Mouse (Mus musculus): ENCODE data around the gene Tenm3. TPM values are rescaled to one million over a fixed set of nuclear protein-coding genes. Genes with fewer than 3 reads are reported as not detected.

Gene Tenm3
- 14.3 and 18.2 TPM in 2 replicates for polyA plus RNA-seq (2014; fragmentation: Nextera tagmentation; extraction: Ambion mirVana)

DNA sequence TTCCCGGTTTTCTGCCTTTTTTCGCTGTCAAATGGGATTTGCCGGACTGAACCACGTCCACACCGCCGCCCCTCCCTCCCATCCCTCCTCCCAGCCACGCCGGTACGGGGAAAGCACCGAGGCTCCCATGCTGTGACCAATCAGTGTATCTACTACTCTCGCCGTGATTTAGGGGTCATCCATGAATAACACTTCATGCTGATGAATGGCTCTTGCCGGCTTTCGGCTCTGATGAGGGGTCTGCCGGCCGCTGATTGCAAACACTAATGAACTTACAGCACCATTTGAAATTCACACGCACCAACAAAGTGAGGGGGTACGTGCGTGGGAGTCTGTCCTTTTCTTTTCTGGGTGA is at the start of gene Tenm3:
Tenm3 (minus strand) TSS at position 21 of the 355 bp plus-strand sequence.
- Histone ChIP-seq H3K4me1 (ENCODE audit: control insufficient read depth, insufficient read depth, low read length) (peaks cover 8% of the 10 kb centered on the region; the same call in 1 of the 2 replicates), H3K27ac (ENCODE audit: low read depth, low read length) (peak within 1 kb of the TSS; percentile 62), H3K36me3 (ENCODE audit: control insufficient read depth, insufficient read depth, low read length) (no peaks in the 10 kb centered on the region), H3K9ac (ENCODE audit: low read depth, low read length) (peak within 1 kb of the TSS; percentile 77), H3K27me3 (ENCODE audit: control insufficient read depth, insufficient read depth, low read length) (peaks cover 26% of the 10 kb centered on the region), H3K4me2 (peak within 1 kb of the TSS; percentile 95), H3K9me3 (replicated peaks; ENCODE audit: control insufficient read depth, low read length) (no peaks in the 10 kb centered on the region), H3K4me3 (ENCODE audit: low read depth, low read length) (peak within 1 kb of the TSS; percentile 82)
- under 1% methylated on average over 19 of the region's 19 CpGs for WGBS (ENCODE audit: insufficient replicate concordance)
- no peak for ATAC-seq (replicated peaks; ENCODE audit: insufficient number of reproducible peaks, low FRiP score, low TSS enrichment)

DNA sequence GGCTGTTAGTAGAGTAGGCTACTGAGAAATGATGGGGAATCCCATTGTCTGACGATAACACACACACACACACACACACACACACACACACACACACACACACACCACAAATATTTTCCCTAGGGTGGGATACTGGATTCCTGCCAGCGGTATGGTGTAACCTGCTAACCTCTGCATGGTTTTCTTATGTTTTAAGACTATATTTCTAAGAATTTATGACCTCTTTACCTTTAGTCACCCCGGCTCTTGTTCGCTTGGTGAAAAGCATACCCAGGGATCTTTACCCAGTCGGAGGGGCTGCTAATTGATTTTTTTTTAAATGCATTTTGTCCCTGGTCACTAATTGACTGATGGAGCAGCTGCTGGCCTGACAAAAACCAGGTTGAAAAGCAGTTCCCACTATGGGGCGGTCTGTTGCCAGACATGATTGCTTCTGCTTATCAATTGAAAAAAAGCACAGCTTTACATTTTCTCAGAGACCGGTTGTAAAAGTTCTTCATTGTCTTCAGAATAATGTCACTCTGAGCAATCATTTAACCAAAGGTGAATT is 46.5 kb upstream of the Tenm3 start:
- H3K9ac ChIP-seq (ENCODE audit: low read depth, low read length) = no peak overlapping the region
- no peaks in the 10 kb centered on the region for H3K4me1 ChIP-seq (ENCODE audit: control insufficient read depth, insufficient read depth, low read length)
- H3K36me3 ChIP-seq (ENCODE audit: control insufficient read depth, insufficient read depth, low read length) = no peaks in the 10 kb centered on the region
- no peaks in the 10 kb centered on the region for H3K27me3 ChIP-seq (ENCODE audit: control insufficient read depth, insufficient read depth, low read length)
- no peak for ATAC-seq (replicated peaks; ENCODE audit: insufficient number of reproducible peaks, low FRiP score, low TSS enrichment)
- 55% methylated on average over 7 of the region's 7 CpGs for WGBS (ENCODE audit: insufficient replicate concordance)
- H3K4me2 ChIP-seq = no peak overlapping the region
- H3K4me3 ChIP-seq (ENCODE audit: low read depth, low read length) = no peak overlapping the region
- no peaks in the 10 kb centered on the region for H3K9me3 ChIP-seq (replicated peaks; ENCODE audit: control insufficient read depth, low read length)
- H3K27ac ChIP-seq (ENCODE audit: low read depth, low read length) = no peak overlapping the region

DNA sequence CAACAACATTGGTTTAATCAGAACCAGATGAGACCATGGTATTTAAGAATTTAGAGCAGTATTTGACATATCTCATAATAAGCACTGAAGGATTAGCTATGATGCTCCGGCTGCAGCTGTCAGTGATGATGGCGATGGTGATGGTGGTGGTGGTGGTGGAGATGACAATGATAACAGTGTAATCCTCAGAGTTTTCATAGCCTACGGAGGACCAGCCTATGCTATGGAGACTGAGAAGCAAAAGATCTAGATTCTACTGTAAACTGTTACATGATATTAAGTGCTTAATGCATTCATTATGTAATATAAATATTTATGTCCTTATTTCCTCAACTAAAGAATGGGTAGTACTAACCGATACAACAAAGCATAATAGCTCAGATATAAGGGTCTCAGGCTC is 40.5 kb upstream of the Tenm3 start:
- Histone ChIP-seq H3K4me2 (no peak overlapping the region), H3K9ac (ENCODE audit: low read depth, low read length) (no peak overlapping the region), H3K27me3 (ENCODE audit: control insufficient read depth, insufficient read depth, low read length) (no peaks in the 10 kb centered on the region), H3K27ac (ENCODE audit: low read depth, low read length) (no peak overlapping the region), H3K36me3 (ENCODE audit: control insufficient read depth, insufficient read depth, low read length) (no peaks in the 10 kb centered on the region), H3K9me3 (replicated peaks; ENCODE audit: control insufficient read depth, low read length) (no peaks in the 10 kb centered on the region), H3K4me1 (ENCODE audit: control insufficient read depth, insufficient read depth, low read length) (no peaks in the 10 kb centered on the region), H3K4me3 (ENCODE audit: low read depth, low read length) (no peak overlapping the region)
- no peak for ATAC-seq (replicated peaks; ENCODE audit: insufficient number of reproducible peaks, low FRiP score, low TSS enrichment)
- 86% methylated on average over 4 of the region's 4 CpGs for WGBS (ENCODE audit: insufficient replicate concordance)

DNA sequence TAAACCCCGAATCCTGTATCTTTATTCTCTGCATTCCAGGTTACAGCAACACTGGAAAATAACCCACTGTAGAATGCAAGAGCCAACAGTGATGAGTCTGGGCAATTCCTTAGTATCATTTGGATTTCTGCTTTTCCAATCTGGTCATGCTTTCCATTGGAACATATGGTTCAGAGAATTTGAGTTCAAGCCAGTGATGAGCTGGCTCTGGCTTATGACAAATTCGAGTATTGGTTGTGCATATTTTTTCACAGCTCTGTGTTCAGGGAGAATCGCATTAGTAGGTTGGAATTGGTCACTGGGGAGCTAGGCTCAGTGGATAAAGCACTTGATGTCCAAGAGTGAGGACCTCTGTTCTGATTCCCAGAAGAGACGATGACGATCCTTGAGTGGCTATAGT is 36.8 kb upstream of the Tenm3 start:
- ATAC-seq (replicated peaks; ENCODE audit: insufficient number of reproducible peaks, low FRiP score, low TSS enrichment) = no peak
- Histone ChIP-seq H3K27me3 (ENCODE audit: control insufficient read depth, insufficient read depth, low read length) (no peaks in the 10 kb centered on the region), H3K9ac (ENCODE audit: low read depth, low read length) (no peak overlapping the region), H3K4me3 (ENCODE audit: low read depth, low read length) (no peak overlapping the region), H3K9me3 (replicated peaks; ENCODE audit: control insufficient read depth, low read length) (no peaks in the 10 kb centered on the region), H3K4me1 (ENCODE audit: control insufficient read depth, insufficient read depth, low read length) (no peaks in the 10 kb centered on the region), H3K27ac (ENCODE audit: low read depth, low read length) (no peak overlapping the region), H3K36me3 (ENCODE audit: control insufficient read depth, insufficient read depth, low read length) (no peaks in the 10 kb centered on the region), H3K4me2 (no peak overlapping the region)
- 79% methylated on average over 5 of the region's 5 CpGs for WGBS (ENCODE audit: insufficient replicate concordance)

DNA sequence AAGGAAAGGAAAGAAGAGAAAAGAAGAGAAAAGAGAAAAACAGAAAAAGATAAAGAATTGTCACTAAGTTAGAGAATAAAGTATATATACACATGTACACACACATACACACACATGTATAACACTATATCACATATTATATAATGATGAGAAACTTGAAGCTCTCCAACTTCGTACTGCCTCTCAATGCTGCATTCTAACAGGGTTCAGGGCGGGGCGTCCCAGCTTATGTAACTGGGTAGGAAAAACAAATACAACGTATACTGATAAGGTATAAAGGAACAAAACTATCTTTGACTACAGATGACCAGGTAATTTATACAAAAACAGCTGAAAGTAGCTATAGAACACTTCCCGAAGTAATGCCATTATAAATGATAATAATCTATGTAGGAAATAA is 22.2 kb upstream of the Tenm3 start:
- WGBS (ENCODE audit: insufficient replicate concordance) = 83% methylated on average over 5 of the region's 5 CpGs
- Histone ChIP-seq H3K4me3 (ENCODE audit: low read depth, low read length) (no peak overlapping the region), H3K27me3 (ENCODE audit: control insufficient read depth, insufficient read depth, low read length) (no peaks in the 10 kb centered on the region), H3K4me2 (no peak overlapping the region), H3K9me3 (replicated peaks; ENCODE audit: control insufficient read depth, low read length) (no peaks in the 10 kb centered on the region), H3K9ac (ENCODE audit: low read depth, low read length) (no peak overlapping the region), H3K36me3 (ENCODE audit: control insufficient read depth, insufficient read depth, low read length) (no peaks in the 10 kb centered on the region), H3K27ac (ENCODE audit: low read depth, low read length) (no peak overlapping the region), H3K4me1 (ENCODE audit: control insufficient read depth, insufficient read depth, low read length) (no peaks in the 10 kb centered on the region)
- ATAC-seq (replicated peaks; ENCODE audit: insufficient number of reproducible peaks, low FRiP score, low TSS enrichment) = no peak

DNA sequence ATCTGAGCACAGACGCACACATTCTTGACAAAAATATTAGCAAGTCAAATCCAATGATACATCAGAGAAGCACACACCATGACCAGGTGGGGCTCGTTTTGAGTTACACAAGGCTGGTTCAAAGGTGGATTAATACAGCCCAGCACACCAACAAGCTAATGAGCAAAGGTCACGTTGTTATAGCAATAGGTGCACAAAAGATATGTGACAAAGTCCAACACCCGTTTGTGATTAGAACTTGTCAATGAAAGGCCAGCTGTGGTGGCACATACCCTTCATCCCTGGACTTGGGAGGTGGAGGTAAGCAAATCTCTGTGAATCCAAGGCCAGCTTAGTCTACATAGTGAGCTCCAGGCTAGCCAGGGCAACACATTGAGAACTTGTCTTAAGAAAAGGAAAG is 21.7 kb upstream of the Tenm3 start:
- Histone ChIP-seq H3K9ac (ENCODE audit: low read depth, low read length) (no peak overlapping the region), H3K4me1 (ENCODE audit: control insufficient read depth, insufficient read depth, low read length) (no peaks in the 10 kb centered on the region), H3K27me3 (ENCODE audit: control insufficient read depth, insufficient read depth, low read length) (no peaks in the 10 kb centered on the region), H3K36me3 (ENCODE audit: control insufficient read depth, insufficient read depth, low read length) (no peaks in the 10 kb centered on the region), H3K9me3 (replicated peaks; ENCODE audit: control insufficient read depth, low read length) (no peaks in the 10 kb centered on the region), H3K4me2 (no peak overlapping the region), H3K4me3 (ENCODE audit: low read depth, low read length) (no peak overlapping the region), H3K27ac (ENCODE audit: low read depth, low read length) (no peak overlapping the region)
- ATAC-seq (replicated peaks; ENCODE audit: insufficient number of reproducible peaks, low FRiP score, low TSS enrichment) = no peak
- 71% methylated on average over 4 of the region's 4 CpGs for WGBS (ENCODE audit: insufficient replicate concordance)

DNA sequence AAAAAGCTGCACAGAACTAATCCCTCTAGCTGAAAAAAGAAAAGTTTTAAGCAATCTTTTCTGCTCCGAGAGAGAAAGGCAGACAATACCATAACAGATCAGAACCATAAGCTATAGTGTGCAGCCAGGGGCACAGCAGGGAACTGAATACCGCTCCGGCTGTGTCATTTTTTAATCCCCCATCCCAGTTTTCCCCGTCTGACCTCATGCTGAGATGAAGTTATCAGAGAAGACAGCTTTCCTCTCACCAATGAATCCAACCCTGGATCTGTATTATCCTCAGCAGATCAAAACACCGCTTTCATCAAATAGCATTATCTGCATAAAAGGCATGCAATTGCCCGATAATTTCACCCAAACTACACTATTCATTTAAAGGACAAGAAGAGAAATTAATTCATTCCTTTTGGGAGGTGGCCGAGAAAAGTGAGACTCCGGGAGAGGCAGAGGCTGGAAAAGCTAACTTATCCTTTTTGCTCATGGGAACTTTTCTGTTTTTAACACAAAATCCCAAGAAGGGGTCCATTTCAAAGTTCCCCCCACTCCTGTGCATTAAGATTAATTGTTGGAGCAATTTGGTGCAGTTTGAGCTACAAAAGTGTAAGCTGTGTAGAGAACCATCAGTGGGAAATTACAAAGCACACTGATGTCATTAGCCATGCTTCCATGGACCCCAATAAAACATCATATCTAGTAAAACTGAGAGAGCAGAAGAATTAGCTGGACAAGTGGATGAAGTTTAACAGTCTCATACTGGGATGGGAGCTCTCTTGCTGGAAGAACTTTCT is 6.7 kb upstream of the Tenm3 start:
- 67% methylated on average over 8 of the region's 8 CpGs for WGBS (ENCODE audit: insufficient replicate concordance)
- no peak overlapping the region for H3K4me2 ChIP-seq

DNA sequence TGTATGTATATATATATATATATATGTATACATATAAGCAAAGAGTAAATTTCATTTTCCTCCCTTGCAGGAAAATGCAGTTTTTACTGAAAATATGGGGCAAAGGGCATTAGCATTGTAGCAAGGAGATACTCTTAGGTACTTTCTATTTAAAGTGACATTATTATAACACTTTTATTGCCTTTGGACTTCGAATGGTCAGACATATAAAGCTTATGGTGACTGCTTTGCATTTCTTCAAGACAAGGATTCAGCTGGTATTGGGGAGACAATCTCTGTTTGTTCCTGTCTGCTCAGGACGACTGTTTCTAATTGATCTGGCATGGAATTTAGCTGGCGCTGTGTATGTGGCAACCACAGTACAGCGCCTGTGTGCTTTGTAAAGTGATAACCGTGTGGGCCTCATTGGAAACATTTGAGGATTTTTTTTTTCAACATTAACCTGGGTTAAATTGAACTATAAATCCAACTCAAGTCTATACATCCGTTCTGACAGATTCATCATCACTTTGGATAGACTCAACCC is 5.4 kb upstream of the Tenm3 start:
- peaks cover 24% of the 10 kb centered on the region for H3K27me3 ChIP-seq (ENCODE audit: control insufficient read depth, insufficient read depth, low read length)
- H3K4me3 ChIP-seq (ENCODE audit: low read depth, low read length) = no peak overlapping the region
- H3K4me2 ChIP-seq = no peak overlapping the region
- WGBS (ENCODE audit: insufficient replicate concordance) = 65% methylated on average over 6 of the region's 6 CpGs
- no peaks in the 10 kb centered on the region for H3K36me3 ChIP-seq (ENCODE audit: control insufficient read depth, insufficient read depth, low read length)
- no peak for ATAC-seq (replicated peaks; ENCODE audit: insufficient number of reproducible peaks, low FRiP score, low TSS enrichment)
- H3K9me3 ChIP-seq (replicated peaks; ENCODE audit: control insufficient read depth, low read length) = no peaks in the 10 kb centered on the region
- H3K9ac ChIP-seq (ENCODE audit: low read depth, low read length) = no peak overlapping the region
- H3K4me1 ChIP-seq (ENCODE audit: control insufficient read depth, insufficient read depth, low read length) = peaks cover 4% of the 10 kb centered on the region; the same call in 1 of the 2 replicates
- no peak overlapping the region for H3K27ac ChIP-seq (ENCODE audit: low read depth, low read length)

More for the DNA sequence above, 6.7 kb upstream of the Tenm3 start:
- Histone ChIP-seq H3K4me1 (ENCODE audit: control insufficient read depth, insufficient read depth, low read length) (no peaks in the 10 kb centered on the region), H3K36me3 (ENCODE audit: control insufficient read depth, insufficient read depth, low read length) (no peaks in the 10 kb centered on the region), H3K9me3 (replicated peaks; ENCODE audit: control insufficient read depth, low read length) (no peaks in the 10 kb centered on the region), H3K27ac (ENCODE audit: low read depth, low read length) (no peak overlapping the region), H3K27me3 (ENCODE audit: control insufficient read depth, insufficient read depth, low read length) (peaks cover 14% of the 10 kb centered on the region), H3K4me3 (ENCODE audit: low read depth, low read length) (no peak overlapping the region), H3K9ac (ENCODE audit: low read depth, low read length) (no peak overlapping the region)
- ATAC-seq (replicated peaks; ENCODE audit: insufficient number of reproducible peaks, low FRiP score, low TSS enrichment) = no peak

All from heart, embryonic 11.5 days (tissue).